21 mouse cellular contexts compared by ENCODE assay signal in the genomic region with DNA sequence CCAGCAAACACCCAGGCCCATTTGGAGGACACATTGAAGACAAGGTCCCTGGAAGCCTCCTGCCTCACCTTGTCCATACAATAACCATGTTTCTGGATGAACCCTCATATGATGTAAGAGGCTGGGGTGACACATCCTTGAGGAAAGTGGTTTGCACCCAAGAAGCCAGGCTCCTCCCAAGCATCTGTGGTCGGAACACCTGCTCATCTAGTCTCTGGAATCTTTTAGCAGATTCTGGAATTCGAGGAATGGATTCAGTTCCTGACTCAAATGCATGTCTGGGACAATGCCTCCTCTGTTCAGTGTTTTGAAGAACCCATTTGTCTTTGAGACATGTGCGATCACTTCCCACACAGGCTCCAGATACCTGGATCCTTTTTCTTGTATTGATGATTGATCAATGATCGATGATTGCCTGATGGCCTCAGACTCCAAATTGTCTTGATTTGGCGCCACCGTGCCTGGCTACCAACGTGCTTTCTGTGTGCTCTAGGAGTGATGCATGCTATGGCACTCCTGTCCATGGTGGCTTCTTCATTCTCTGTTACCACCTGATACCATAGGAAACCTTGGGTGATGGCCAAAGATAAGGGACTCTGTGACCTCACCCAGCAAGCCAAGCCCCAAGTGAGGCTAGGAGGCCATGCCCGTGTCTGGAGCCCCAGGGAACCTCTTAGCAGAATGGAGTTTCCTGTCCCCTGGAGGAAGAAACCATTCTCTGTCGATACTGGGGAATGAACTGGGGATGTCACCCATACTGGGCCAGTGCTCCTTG.
A peak's percentile ranks its signal among the peaks of the same experiment; 100 is the strongest.
DNase-seq lines count a peak whose midpoint lies in the region; ATAC-seq lines count a peak whose summit lies in the region.
"Had no signal": no experiment of that assay in that cellular context is flagged by ENCODE, and none has a peak within 500 bp of the region (broad histone marks: within the 10 kb centered on the region; RNA-seq: fewer than 3 reads in every experiment).

No protein-coding gene starts in this region.

- H3K4me1 ChIP-seq in liver, embryonic 13.5 days (replicated peaks) = peaks cover 9% of the 10 kb centered on the region
- no peaks in the 10 kb centered on the region for H3K4me1 ChIP-seq in liver, embryonic 11.5 days (replicated peaks; ENCODE audit: control insufficient read depth, insufficient read depth, low read length)
- peaks cover 22% of the 10 kb centered on the region for H3K4me1 ChIP-seq in limb, embryonic 10.5 days

- H3K9ac ChIP-seq in liver, embryonic 13.5 days = no peak overlapping the region
- no peak overlapping the region for H3K9ac ChIP-seq in liver, embryonic 11.5 days (ENCODE audit: low read depth, low read length)
- H3K9ac ChIP-seq: embryonic facial prominence, embryonic 15.5 days; heart, embryonic 13.5 days; hindbrain, embryonic 13.5 days had no signal

- peak; percentile 60; the same call in 1 of the 2 replicates for ATAC-seq in liver, embryonic 13.5 days (ENCODE audit: low read depth)
- ATAC-seq in liver, embryonic 11.5 days (replicated peaks; ENCODE audit: low FRiP score) = no peak
- ATAC-seq in megakaryocyte progenitor cell, adult 5-6 weeks (replicated peaks; ENCODE audit: poor library complexity) = peak; percentile 40
- ATAC-seq: activated CD4-positive, CD25-positive, alpha-beta regulatory T cell, adult 4 months; forebrain, embryonic 16.5 days; hindbrain, postnatal 0 days; Patski had no signal

- no peaks in the 10 kb centered on the region for H3K36me3 ChIP-seq in liver, embryonic 13.5 days
- no peaks in the 10 kb centered on the region for H3K36me3 ChIP-seq in liver, embryonic 11.5 days (ENCODE audit: control insufficient read depth, insufficient read depth, low read length)
- H3K36me3 ChIP-seq in limb, embryonic 10.5 days = no peaks in the 10 kb centered on the region
- H3K36me3 ChIP-seq: embryonic facial prominence, embryonic 15.5 days; heart, embryonic 13.5 days; hindbrain, embryonic 13.5 days had no signal

- DNase-seq in liver, embryonic 13.5 days = no peak
- DNase-seq in liver, embryonic 11.5 days (ENCODE audit: low spot score) = no peak
- peak; percentile 55 for DNase-seq in 3T3-L1 (ENCODE audit: low read depth, low spot score)
- DNase-seq in 416B (ENCODE audit: low read depth) = peak; percentile 33
- DNase-seq in thymus, postnatal 36 days = no peak
- DNase-seq in limb, embryonic 10.5 days (ENCODE audit: low spot score) = no peak
- DNase-seq: adrenal gland, postnatal 14 days; cerebellum, adult 11-12 months; cerebellum, adult 9-11 months; cerebellum, postnatal 36 days; gastrocnemius, postnatal 25 days; heart, postnatal 36 days had no signal

- no peak overlapping the region for H3K4me3 ChIP-seq in liver, embryonic 13.5 days (replicated peaks)
- H3K4me3 ChIP-seq in liver, embryonic 11.5 days (ENCODE audit: low read depth, low read length) = no peak overlapping the region
- no peak overlapping the region for H3K4me3 ChIP-seq in limb, embryonic 10.5 days
- H3K4me3 ChIP-seq: embryonic facial prominence, embryonic 15.5 days; erythroblast, embryonic 14.5 days; heart, embryonic 13.5 days; hindbrain, embryonic 13.5 days had no signal

- H3K9me3 ChIP-seq in liver, embryonic 13.5 days (replicated peaks) = no peaks in the 10 kb centered on the region
- H3K9me3 ChIP-seq in liver, embryonic 11.5 days (ENCODE audit: control insufficient read depth, low read length) = no peaks in the 10 kb centered on the region
- H3K9me3 ChIP-seq in limb, embryonic 10.5 days (replicated peaks) = no peaks in the 10 kb centered on the region
- H3K9me3 ChIP-seq: embryonic facial prominence, embryonic 15.5 days; heart, embryonic 13.5 days; hindbrain, embryonic 13.5 days had no signal

- 0 out of 2 replicates have a peak, but pooled peaks cover 5% of the 10 kb centered on the region for H3K27me3 ChIP-seq in liver, embryonic 13.5 days
- H3K27me3 ChIP-seq in liver, embryonic 11.5 days (replicated peaks; ENCODE audit: control insufficient read depth, insufficient read depth, low read length) = 0 out of 2 replicates have a peak, but pooled peaks cover 3% of the 10 kb centered on the region
- H3K27me3 ChIP-seq in limb, embryonic 10.5 days (ENCODE audit: low read depth, poor library complexity, severe bottlenecking) = peaks cover 85% of the 10 kb centered on the region
- H3K27me3 ChIP-seq: embryonic facial prominence, embryonic 15.5 days had no signal

- H3K4me2 ChIP-seq in liver, embryonic 13.5 days = no peak overlapping the region
- no peak overlapping the region for H3K4me2 ChIP-seq in liver, embryonic 11.5 days
- H3K4me2 ChIP-seq: embryonic facial prominence, embryonic 15.5 days; heart, embryonic 13.5 days; hindbrain, embryonic 13.5 days had no signal

- no peak overlapping the region for H3K27ac ChIP-seq in liver, embryonic 13.5 days
- H3K27ac ChIP-seq in liver, embryonic 11.5 days (ENCODE audit: low read depth, low read length) = no peak overlapping the region
- H3K27ac ChIP-seq in limb, embryonic 10.5 days = no peak overlapping the region
- H3K27ac ChIP-seq: embryonic facial prominence, embryonic 15.5 days; heart, embryonic 13.5 days; hindbrain, embryonic 13.5 days; hindbrain, postnatal 0 days had no signal

- WGBS in liver, embryonic 13.5 days (ENCODE audit: insufficient replicate concordance) = 51% methylated on average over 9 of the region's 9 CpGs
- WGBS in liver, embryonic 11.5 days = 74% methylated on average over 9 of the region's 9 CpGs
- WGBS in limb, embryonic 10.5 days = 85% methylated on average over 9 of the region's 9 CpGs

Comparison
In these comparisons a context has a peak if more than half of its experiments do, and no peak if none do; other contexts are left out.
1. DNase-seq: peak in 3T3-L1 (single experiment) and 416B (single experiment); none in liver, embryonic 13.5 days (single experiment), liver, embryonic 11.5 days (single experiment), thymus, postnatal 36 days (0 of 2) and limb, embryonic 10.5 days (single experiment).